Mouse (Mus musculus) heart, adult 2 months (tissue): ENCODE measurements around the gene Ctnna3. TPM values are rescaled to one million over a fixed set of nuclear protein-coding genes. Genes with fewer than 3 reads are reported as not detected.

Experiments used
- DNase-seq, 2 experiments: peaks; one replicate each; pipeline ENCODE4 v3.0.0; 2021
- H3K27ac ChIP-seq: fragments of 200-600 bp; 2 replicates; pipeline ENCODE4 v1.8.1; 2022
- H3K27me3 ChIP-seq: fragments of 200-500 bp; 2 replicates; pipeline ENCODE4 v1.6.1; 2012; ENCODE audit warnings: mild to moderate bottlenecking, low read length, inconsistent platforms, mixed read lengths; ENCODE audit not compliant: control insufficient read depth, insufficient read depth
- H3K36me3 ChIP-seq: fragments of 200-500 bp; 2 replicates; pipeline ENCODE4 v1.6.1; 2012; ENCODE audit warnings: low read length, inconsistent platforms; ENCODE audit not compliant: control insufficient read depth, insufficient read depth
- H3K4me1 ChIP-seq: fragments of 200-500 bp; 2 replicates; pipeline ENCODE4 v1.6.1; 2011; ENCODE audit warnings: low read length; ENCODE audit not compliant: control insufficient read depth, insufficient read depth
- H3K4me3 ChIP-seq: fragments of 200-600 bp; 2 replicates; pipeline ENCODE4 v1.8.1; 2022
- H3K79me2 ChIP-seq: fragments of 200-500 bp; replicated peaks from 2 replicates; pipeline ENCODE4 v1.6.1; 2012; ENCODE audit warnings: mild to moderate bottlenecking, inconsistent platforms, low read length, moderate library complexity, mixed read lengths; ENCODE audit not compliant: control insufficient read depth, insufficient read depth
- H3K9ac ChIP-seq: fragments of 200-500 bp; 2 replicates; pipeline ENCODE4 v1.6.1; 2012; ENCODE audit warnings: low read depth, mild to moderate bottlenecking, control low read depth, inconsistent platforms, low read length, mixed read lengths
- CTCF ChIP-seq: fragments of 200-600 bp; IDR thresholded peaks from 2 replicates; pipeline ENCODE4 v1.8.1; 2022; ENCODE audit warnings: antibody characterized with exemption, mild to moderate bottlenecking, moderate library complexity
- EP300 ChIP-seq: fragments of 200-500 bp; IDR thresholded peaks from 2 replicates; pipeline ENCODE4 v1.6.1; 2011; ENCODE audit warnings: low read depth, low read length, control low read depth; ENCODE audit not compliant: insufficient read depth
- POLR2A ChIP-seq: fragments of 200-500 bp; IDR thresholded peaks from 2 replicates; pipeline ENCODE4 v1.6.1; 2011; ENCODE audit warnings: mild to moderate bottlenecking, low read depth, low read length, control low read depth; ENCODE audit not compliant: insufficient read depth
- WGBS: fragments of 180-500 bp; shearing (Covaris S2); methylation state at CpG from one replicate; pipeline ENCODE4 v1.1.7; 2018; 5-methylcytosine and 5-hydroxymethylcytosine counted together
- intact Hi-C: fragments of 180-260 bp; cut with DNase I; formaldehyde crosslinking; loops from one replicate; pipeline ENCODE4 v1.15.1; 2025
- polyA plus RNA-seq: library from polyadenylated mRNA; depleted of rRNA; stranded (reverse); fragments of >200 nt; gene quantifications from 2 replicates; pipeline ENCODE4 v1.2.3, GENCODE M21; 2012
- total RNA-seq, 2 experiments: library from RNA; stranded (reverse); gene quantifications; 2 replicates each; pipeline ENCODE4 v1.2.3; 2021

Ctnna3 gene
- total and polyA plus RNA-seq, 3 experiments = 6.4 to 54.6 (median 46.9) TPM

DNA sequence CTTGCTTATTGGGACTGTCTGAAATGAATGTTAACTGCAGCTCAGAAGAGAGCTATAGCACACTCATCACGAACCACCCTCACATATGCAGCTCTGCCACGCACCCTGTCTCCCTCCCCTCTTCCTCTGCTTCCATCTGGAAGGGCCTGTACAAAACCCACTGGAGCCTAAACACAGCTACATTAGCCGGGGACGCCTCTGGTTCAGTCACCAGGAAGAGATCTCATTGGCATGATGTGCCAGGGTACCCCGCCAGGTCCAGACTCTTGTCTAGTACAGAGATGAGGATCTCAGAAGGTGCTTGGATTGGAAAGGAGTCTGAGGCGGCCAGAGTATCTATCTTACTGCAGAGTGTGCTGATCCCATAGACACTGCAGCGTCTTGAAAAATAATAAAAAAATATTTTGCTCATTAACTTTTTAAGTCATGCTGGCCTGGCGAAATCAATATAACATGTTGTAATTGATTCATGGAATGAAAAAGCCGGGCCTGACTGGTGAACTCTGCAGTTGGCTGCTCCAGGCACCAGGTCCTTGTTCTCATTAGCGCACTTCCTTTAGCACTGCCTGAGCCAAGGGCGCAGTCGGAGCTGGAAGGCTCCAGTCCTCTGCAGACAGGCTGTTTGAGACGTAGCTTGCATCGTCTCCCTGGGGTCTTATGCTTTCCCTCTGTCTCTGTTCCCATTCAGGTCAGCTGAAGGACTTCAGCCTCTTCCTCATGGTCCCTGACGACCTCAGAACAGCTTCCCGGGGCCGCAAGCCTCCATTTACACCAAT lies 610.0 kb downstream of the Ctnna3 start:
- no peak overlapping the region for H3K4me3 ChIP-seq
- no peaks in the 10 kb centered on the region for H3K4me1 ChIP-seq
- no peaks in the 10 kb centered on the region for H3K36me3 ChIP-seq
- 69% methylated on average over 17 of the region's 17 CpGs for WGBS
- TF ChIP-seq EP300 = no peak
- no peak for TF ChIP-seq POLR2A
- TF ChIP-seq CTCF = no peak
- peak; percentile 34 to 40 for DNase-seq
- H3K27me3 ChIP-seq = no peaks in the 10 kb centered on the region
- no peak overlapping the region for H3K27ac ChIP-seq
- no peaks in the 10 kb centered on the region for H3K79me2 ChIP-seq
- intact Hi-C loops = no loop called here
- no peak overlapping the region for H3K9ac ChIP-seq

DNA sequence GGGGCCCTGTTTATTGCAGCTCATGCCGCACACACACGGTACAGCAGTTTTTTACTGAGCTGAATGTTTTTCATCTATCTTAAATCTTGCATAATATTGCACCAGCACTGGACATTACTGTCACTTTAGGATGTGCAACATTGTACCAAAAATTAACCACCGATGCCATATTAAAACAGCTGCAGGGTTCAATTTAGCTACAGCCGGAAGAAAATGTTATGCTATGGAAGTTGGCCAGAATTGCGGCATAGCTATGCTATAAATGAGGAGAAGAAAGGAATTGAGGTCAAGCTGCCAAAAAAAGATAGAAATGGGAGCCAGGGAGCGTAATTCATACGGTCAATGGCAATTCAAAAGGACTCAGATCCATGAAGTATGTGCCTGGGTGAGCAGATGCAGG lies 611.3 kb downstream of the Ctnna3 start:
- Histone ChIP-seq H3K4me1 (no peaks in the 10 kb centered on the region), H3K36me3 (no peaks in the 10 kb centered on the region), H3K4me3 (no peak overlapping the region), H3K79me2 (no peaks in the 10 kb centered on the region), H3K27ac (no peak overlapping the region), H3K27me3 (no peaks in the 10 kb centered on the region), H3K9ac (no peak overlapping the region)
- TF ChIP-seq POLR2A (no peak), EP300 (no peak), CTCF (no peak)
- no peak for DNase-seq
- intact Hi-C loops = no loop called here
- 75% methylated on average over 7 of the region's 7 CpGs for WGBS

DNA sequence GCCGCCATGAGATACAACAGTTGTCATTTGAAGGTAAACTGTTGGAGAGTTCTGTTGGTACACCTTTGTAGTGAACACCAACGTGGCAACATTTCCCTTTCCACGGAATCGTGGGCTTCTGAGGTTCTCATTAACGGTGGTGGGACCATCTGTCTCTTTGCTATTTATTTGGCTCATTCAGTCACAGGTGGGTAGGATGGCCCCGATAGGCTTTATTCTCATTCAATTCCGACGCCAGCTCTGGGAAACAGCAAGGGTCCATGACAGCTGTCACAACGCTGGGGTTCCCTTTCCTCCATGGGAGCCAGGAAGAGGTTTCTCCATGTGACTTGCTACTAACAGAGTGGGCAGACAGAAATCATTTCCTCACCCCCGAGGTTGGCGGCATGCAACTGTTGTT lies 612.0 kb downstream of the Ctnna3 start:
- Histone ChIP-seq H3K27ac (no peak overlapping the region), H3K4me1 (no peaks in the 10 kb centered on the region), H3K27me3 (no peaks in the 10 kb centered on the region), H3K36me3 (no peaks in the 10 kb centered on the region), H3K9ac (no peak overlapping the region), H3K79me2 (no peaks in the 10 kb centered on the region), H3K4me3 (no peak overlapping the region)
- TF ChIP-seq CTCF = no peak
- TF ChIP-seq POLR2A = no peak
- no peak for TF ChIP-seq EP300
- DNase-seq = no peak
- 76% methylated on average over 11 of the region's 11 CpGs for WGBS
- intact Hi-C loops = no loop called here

DNA sequence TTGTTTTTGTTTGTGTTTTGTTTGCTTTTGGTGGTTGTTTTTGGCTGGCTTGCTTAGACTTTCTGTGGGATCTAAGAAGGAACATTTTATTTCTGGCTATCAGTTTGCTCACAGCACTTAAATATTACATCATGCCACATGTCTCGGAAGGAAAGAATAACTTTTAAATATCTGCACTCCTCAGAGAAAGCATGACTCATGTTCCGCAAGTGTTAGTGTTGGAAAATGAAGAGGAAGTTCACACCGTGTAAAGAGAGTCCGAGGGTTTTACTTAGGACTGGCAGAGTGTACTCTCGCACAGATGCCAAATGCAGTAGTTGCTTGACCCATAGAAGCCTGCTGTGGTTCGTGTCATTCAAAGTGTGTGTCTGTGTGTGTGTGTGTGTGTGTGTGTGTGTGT lies 619.3 kb downstream of the Ctnna3 start:
- H3K4me3 ChIP-seq = no peak overlapping the region
- no peaks in the 10 kb centered on the region for H3K27me3 ChIP-seq
- intact Hi-C loops = no loop called here
- TF ChIP-seq EP300 (no peak), POLR2A (no peak), CTCF (no peak)
- DNase-seq = no peak
- H3K4me1 ChIP-seq = peaks cover 5% of the 10 kb centered on the region
- no peaks in the 10 kb centered on the region for H3K79me2 ChIP-seq
- H3K27ac ChIP-seq = no peak overlapping the region
- peaks cover 3% of the 10 kb centered on the region; the same call in 1 of the 2 replicates for H3K36me3 ChIP-seq
- H3K9ac ChIP-seq = no peak overlapping the region
- WGBS = 9% methylated on average over 6 of the region's 6 CpGs

DNA sequence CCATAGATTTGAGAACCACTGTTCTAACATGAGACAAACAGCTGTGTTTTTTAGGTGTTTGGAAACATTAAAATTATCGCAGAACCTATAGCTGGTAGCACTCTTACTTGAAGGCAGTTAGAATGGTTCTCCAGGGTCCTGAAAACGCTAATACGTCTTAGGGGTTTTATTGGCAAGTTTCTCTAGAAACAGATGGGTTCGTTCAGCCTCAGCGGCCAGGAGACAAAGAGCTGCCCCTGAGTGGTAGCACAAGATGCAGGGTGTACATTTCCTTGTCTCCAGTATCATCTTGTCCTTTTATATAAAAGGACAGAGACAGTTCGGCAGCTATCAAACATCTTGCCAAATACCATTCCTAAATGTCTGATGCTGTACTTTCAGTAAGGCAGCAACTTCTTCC lies 620.0 kb downstream of the Ctnna3 start:
- H3K4me3 ChIP-seq = no peak overlapping the region
- no peak for TF ChIP-seq EP300
- TF ChIP-seq CTCF = no peak
- TF ChIP-seq POLR2A = no peak
- H3K27me3 ChIP-seq = no peaks in the 10 kb centered on the region
- intact Hi-C loops = no loop called here
- H3K79me2 ChIP-seq = no peaks in the 10 kb centered on the region
- H3K9ac ChIP-seq = no peak overlapping the region
- H3K27ac ChIP-seq = no peak overlapping the region
- 89% methylated on average over 6 of the region's 6 CpGs for WGBS
- H3K4me1 ChIP-seq = peaks cover 5% of the 10 kb centered on the region
- no peak for DNase-seq
- peaks cover 3% of the 10 kb centered on the region; the same call in 1 of the 2 replicates for H3K36me3 ChIP-seq

DNA sequence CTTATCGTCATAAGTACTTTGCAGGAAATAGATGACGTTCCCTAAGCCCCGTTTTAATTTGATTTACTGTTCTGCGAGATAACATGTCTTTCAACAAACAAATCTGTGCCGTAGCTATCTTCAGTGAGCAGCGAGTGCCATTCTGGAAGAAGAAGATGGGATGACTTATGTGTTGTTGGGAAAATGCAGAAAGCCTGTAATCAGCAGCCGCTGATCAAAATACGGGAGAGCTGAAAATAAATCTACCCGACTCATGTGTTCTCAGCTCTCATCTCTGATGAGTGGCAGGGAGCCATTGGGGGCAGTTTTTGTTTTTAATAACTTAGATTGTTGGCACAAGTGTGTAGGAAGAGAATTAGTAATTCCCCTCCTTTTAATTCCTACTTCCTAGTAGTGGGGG lies 633.8 kb downstream of the Ctnna3 start:
- H3K9ac ChIP-seq = no peak overlapping the region
- TF ChIP-seq CTCF (no peak), EP300 (no peak), POLR2A (no peak)
- no peaks in the 10 kb centered on the region; the same call in 1 of the 2 replicates for H3K79me2 ChIP-seq
- H3K4me1 ChIP-seq = no peaks in the 10 kb centered on the region
- H3K36me3 ChIP-seq = no peaks in the 10 kb centered on the region
- no peak overlapping the region for H3K4me3 ChIP-seq
- H3K27ac ChIP-seq = no peak overlapping the region
- no peak for DNase-seq
- intact Hi-C loops = no loop called here
- WGBS = 44% methylated on average over 9 of the region's 9 CpGs
- no peaks in the 10 kb centered on the region for H3K27me3 ChIP-seq
